Mouse (Mus musculus): Measurements from ENCODE around the gene Tnr. TPM values are rescaled to one million over a fixed set of nuclear protein-coding genes. Genes with fewer than 3 reads are reported as not detected.

Gene Tnr
- polyA plus RNA-seq, 1 experiment from 2014 or later, result 0.69 TPM

GRCm38 (mm10) chr1:159686476-159687231, 163.1 kb downstream of the Tnr start:
- H3K27ac ChIP-seq, result no peak overlapping the region
- no peaks in the 10 kb centered on the region for H3K9me3 ChIP-seq
- WGBS, result 27% methylated on average over 9 of the region's 9 CpGs
- no peaks in the 10 kb centered on the region for H3K27me3 ChIP-seq (replicated peaks)
- ATAC-seq (ENCODE audit: insufficient read depth, low FRiP score, low read depth), result peak; percentile 88
- no peak overlapping the region for H3K9ac ChIP-seq
- no peaks in the 10 kb centered on the region for H3K36me3 ChIP-seq
- H3K4me1 ChIP-seq, result peaks cover 5% of the 10 kb centered on the region; the same call in 1 of the 2 replicates
- no peak overlapping the region for H3K4me3 ChIP-seq (replicated peaks)
- no peak overlapping the region for H3K4me2 ChIP-seq

GRCm38 (mm10) chr1:159696717-159697116, 173.1 kb downstream of the Tnr start:
- H3K4me2 ChIP-seq, result no peak overlapping the region
- no peak overlapping the region for H3K9ac ChIP-seq
- H3K4me1 ChIP-seq, result no peaks in the 10 kb centered on the region
- H3K27ac ChIP-seq, result no peak overlapping the region
- no peaks in the 10 kb centered on the region for H3K27me3 ChIP-seq (replicated peaks)
- no peaks in the 10 kb centered on the region for H3K36me3 ChIP-seq
- H3K4me3 ChIP-seq (replicated peaks), result no peak overlapping the region
- no peaks in the 10 kb centered on the region for H3K9me3 ChIP-seq
- ATAC-seq (ENCODE audit: insufficient read depth, low FRiP score, low read depth), result no peak
- 63% methylated on average over 4 of the region's 4 CpGs for WGBS

- no peak overlapping the region for H3K9ac ChIP-seq
- no peak overlapping the region for H3K27ac ChIP-seq
- H3K4me3 ChIP-seq (replicated peaks), result no peak overlapping the region
- H3K4me1 ChIP-seq, result no peaks in the 10 kb centered on the region
- no peaks in the 10 kb centered on the region for H3K36me3 ChIP-seq
- H3K9me3 ChIP-seq, result no peaks in the 10 kb centered on the region
- no peak for ATAC-seq (ENCODE audit: insufficient read depth, low FRiP score, low read depth)
- no peaks in the 10 kb centered on the region for H3K27me3 ChIP-seq (replicated peaks)
- 85% methylated on average over 7 of the region's 9 CpGs for WGBS
- no peak overlapping the region for H3K4me2 ChIP-seq
Observed at GRCm38 (mm10) chr1:159702038-159702437, 178.5 kb downstream of the Tnr start.

GRCm38 (mm10) chr1:159704925-159705324, 181.4 kb downstream of the Tnr start:
- no peaks in the 10 kb centered on the region for H3K9me3 ChIP-seq
- no peak overlapping the region for H3K4me2 ChIP-seq
- no peak overlapping the region for H3K27ac ChIP-seq
- H3K4me3 ChIP-seq (replicated peaks), result no peak overlapping the region
- no peak overlapping the region for H3K9ac ChIP-seq
- ATAC-seq (ENCODE audit: insufficient read depth, low FRiP score, low read depth), result no peak
- no peaks in the 10 kb centered on the region for H3K4me1 ChIP-seq
- WGBS, result 79% methylated on average over 3 of the region's 3 CpGs
- H3K27me3 ChIP-seq (replicated peaks), result no peaks in the 10 kb centered on the region
- no peaks in the 10 kb centered on the region for H3K36me3 ChIP-seq

GRCm38 (mm10) chr1:159716301-159716700, 192.7 kb downstream of the Tnr start:
- H3K27ac ChIP-seq, result no peak overlapping the region
- H3K9me3 ChIP-seq, result no peaks in the 10 kb centered on the region
- no peak overlapping the region for H3K4me2 ChIP-seq
- H3K27me3 ChIP-seq (replicated peaks), result no peaks in the 10 kb centered on the region
- no peaks in the 10 kb centered on the region for H3K4me1 ChIP-seq
- H3K36me3 ChIP-seq, result no peaks in the 10 kb centered on the region
- no peak for ATAC-seq (ENCODE audit: insufficient read depth, low FRiP score, low read depth)
- 85% methylated on average over 1 of the region's 1 CpGs for WGBS
- no peak overlapping the region for H3K9ac ChIP-seq
- H3K4me3 ChIP-seq (replicated peaks), result no peak overlapping the region

- whole genome bisulfite sequencing, result 78% methylated on average over 9 of the region's 9 CpGs
- Histone ChIP-seq H3K9ac (no peak overlapping the region), H3K4me3 (replicated peaks) (no peak overlapping the region), H3K4me2 (no peak overlapping the region), H3K27me3 (replicated peaks) (no peaks in the 10 kb centered on the region), H3K9me3 (no peaks in the 10 kb centered on the region), H3K36me3 (no peaks in the 10 kb centered on the region), H3K27ac (no peak overlapping the region), H3K4me1 (no peaks in the 10 kb centered on the region)
- no peak for ATAC-seq (ENCODE audit: insufficient read depth, low FRiP score, low read depth)
Observed at GRCm38 (mm10) chr1:159717016-159717415, 193.4 kb downstream of the Tnr start.

- Histone ChIP-seq H3K36me3 (no peaks in the 10 kb centered on the region), H3K9me3 (no peaks in the 10 kb centered on the region), H3K4me1 (no peaks in the 10 kb centered on the region), H3K27ac (no peak overlapping the region), H3K4me2 (no peak overlapping the region), H3K9ac (no peak overlapping the region), H3K4me3 (replicated peaks) (no peak overlapping the region), H3K27me3 (replicated peaks) (no peaks in the 10 kb centered on the region)
- ATAC-seq (ENCODE audit: insufficient read depth, low FRiP score, low read depth), result no peak
- 93% methylated on average over 5 of the region's 5 CpGs for WGBS
Observed at GRCm38 (mm10) chr1:159723733-159724132, 200.2 kb downstream of the Tnr start.

GRCm38 (mm10) chr1:159729270-159729669, 205.7 kb downstream of the Tnr start:
- ATAC-seq (ENCODE audit: insufficient read depth, low FRiP score, low read depth), result no peak; the same call in 1 of the 2 replicates
- no peak overlapping the region for H3K4me2 ChIP-seq
- 65% methylated on average over 6 of the region's 6 CpGs for WGBS

GRCm38 (mm10) chr1:159730826-159731225, 207.3 kb downstream of the Tnr start:
- Histone ChIP-seq H3K4me1 (no peaks in the 10 kb centered on the region), H3K36me3 (no peaks in the 10 kb centered on the region), H3K9me3 (no peaks in the 10 kb centered on the region), H3K9ac (no peak overlapping the region), H3K27me3 (replicated peaks) (no peaks in the 10 kb centered on the region), H3K27ac (no peak overlapping the region), H3K4me2 (no peak overlapping the region), H3K4me3 (replicated peaks) (no peak overlapping the region)
- 61% methylated on average over 4 of the region's 4 CpGs for WGBS
- ATAC-seq (ENCODE audit: insufficient read depth, low FRiP score, low read depth), result no peak

More at GRCm38 (mm10) chr1:159729270-159729669, 205.7 kb downstream of the Tnr start:
- H3K4me3 ChIP-seq (replicated peaks), result no peak overlapping the region
- no peak overlapping the region for H3K27ac ChIP-seq
- no peaks in the 10 kb centered on the region for H3K27me3 ChIP-seq (replicated peaks)
- no peaks in the 10 kb centered on the region for H3K4me1 ChIP-seq
- no peaks in the 10 kb centered on the region for H3K9me3 ChIP-seq
- no peaks in the 10 kb centered on the region for H3K36me3 ChIP-seq
- H3K9ac ChIP-seq, result no peak overlapping the region

GRCm38 (mm10) chr1:159735099-159735498, 211.5 kb downstream of the Tnr start:
- Histone ChIP-seq H3K27ac (no peak overlapping the region), H3K9me3 (no peaks in the 10 kb centered on the region), H3K9ac (no peak overlapping the region), H3K4me2 (no peak overlapping the region), H3K36me3 (no peaks in the 10 kb centered on the region), H3K27me3 (replicated peaks) (no peaks in the 10 kb centered on the region), H3K4me3 (replicated peaks) (no peak overlapping the region), H3K4me1 (no peaks in the 10 kb centered on the region)
- ATAC-seq (ENCODE audit: insufficient read depth, low FRiP score, low read depth), result no peak
- 70% methylated on average over 3 of the region's 3 CpGs for whole genome bisulfite sequencing

- Histone ChIP-seq H3K4me1 (no peaks in the 10 kb centered on the region), H3K9ac (no peak overlapping the region), H3K4me3 (replicated peaks) (no peak overlapping the region), H3K27me3 (replicated peaks) (no peaks in the 10 kb centered on the region), H3K36me3 (no peaks in the 10 kb centered on the region), H3K27ac (no peak overlapping the region), H3K4me2 (no peak overlapping the region), H3K9me3 (no peaks in the 10 kb centered on the region)
- WGBS, result 44% methylated on average over 3 of the region's 3 CpGs
- no peak for ATAC-seq (ENCODE audit: insufficient read depth, low FRiP score, low read depth)
Observed at GRCm38 (mm10) chr1:159739478-159739877, 215.9 kb downstream of the Tnr start.

- H3K4me1 ChIP-seq, result no peaks in the 10 kb centered on the region
- H3K4me3 ChIP-seq (replicated peaks), result no peak overlapping the region
- H3K36me3 ChIP-seq, result no peaks in the 10 kb centered on the region
- 49% methylated on average over 3 of the region's 3 CpGs for WGBS
- no peaks in the 10 kb centered on the region for H3K9me3 ChIP-seq
- ATAC-seq (ENCODE audit: insufficient read depth, low FRiP score, low read depth), result no peak
- no peak overlapping the region for H3K9ac ChIP-seq
- H3K4me2 ChIP-seq, result no peak overlapping the region
- no peak overlapping the region for H3K27ac ChIP-seq
- no peaks in the 10 kb centered on the region for H3K27me3 ChIP-seq (replicated peaks)
Observed at GRCm38 (mm10) chr1:159741237-159742002, 217.9 kb downstream of the Tnr start.

All from stomach, embryonic 15.5 days (tissue).